Mouse (Mus musculus): Measurements from ENCODE around the gene Snx3.

Gene Snx3

DNA sequence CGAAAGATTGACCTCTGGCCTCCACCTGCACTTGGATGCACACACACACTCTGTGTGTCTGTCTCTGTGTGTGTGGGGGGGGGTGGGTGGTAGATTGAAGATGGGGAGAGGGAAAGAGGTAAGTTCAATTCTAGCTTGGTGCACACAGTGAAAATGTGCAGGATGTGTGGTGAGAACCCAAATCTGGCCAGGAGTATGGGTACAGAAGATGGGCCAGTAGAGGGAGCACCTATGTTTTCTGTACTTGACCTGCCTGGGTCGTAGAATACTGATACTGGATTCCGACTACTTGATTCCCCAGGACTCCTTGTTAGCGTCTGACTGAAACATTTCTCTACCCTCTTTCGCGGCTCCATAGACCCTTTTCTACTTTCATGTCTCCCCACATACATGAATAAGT, 8.3 kb downstream of the Snx3 start:
- no peak for DNase-seq

DNA sequence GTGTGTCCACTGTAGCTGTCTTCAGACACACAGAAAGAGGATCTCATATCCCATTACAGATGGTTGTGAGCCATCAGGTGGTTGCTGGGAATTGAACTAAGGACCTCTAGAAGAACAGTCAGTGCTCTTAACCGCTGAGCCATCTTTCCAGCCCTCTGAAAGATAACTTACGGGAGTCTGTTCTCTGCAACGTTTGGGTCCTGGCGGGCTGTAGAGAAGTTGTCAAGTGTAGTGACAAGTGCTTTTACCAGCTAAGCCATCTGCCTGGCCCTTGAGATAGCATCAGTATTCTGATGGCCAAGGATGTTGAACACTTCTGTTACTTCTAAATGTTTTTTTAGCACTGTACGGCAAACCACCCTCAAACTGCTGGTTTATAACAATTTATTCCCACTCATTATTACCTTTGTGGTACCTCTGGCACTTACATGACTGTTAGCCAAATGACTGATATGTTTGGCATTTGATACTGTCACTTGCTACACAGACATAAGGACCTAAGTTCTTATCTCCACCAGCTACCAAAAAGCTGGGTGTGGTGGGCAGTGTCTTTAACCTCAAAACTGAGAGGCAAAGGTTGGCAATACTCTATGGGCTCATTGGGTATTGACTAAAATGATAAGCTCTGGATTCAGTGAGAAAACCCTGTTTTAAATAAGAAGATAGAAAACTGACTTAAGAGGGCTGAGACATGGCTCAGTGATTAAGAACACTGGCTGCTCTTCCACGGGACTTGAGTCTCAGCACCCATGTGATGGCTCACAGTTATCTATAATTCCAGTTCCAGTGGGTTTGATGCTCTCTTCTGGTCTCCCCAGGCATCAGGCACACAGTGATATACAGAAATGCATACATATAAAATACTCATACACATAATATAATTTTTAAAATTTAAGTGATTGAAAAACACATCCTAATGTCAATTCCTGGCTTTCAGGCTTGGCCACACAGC, 9.6 kb downstream of the Snx3 start:
- DNase-seq, result peak; percentile 68

DNA sequence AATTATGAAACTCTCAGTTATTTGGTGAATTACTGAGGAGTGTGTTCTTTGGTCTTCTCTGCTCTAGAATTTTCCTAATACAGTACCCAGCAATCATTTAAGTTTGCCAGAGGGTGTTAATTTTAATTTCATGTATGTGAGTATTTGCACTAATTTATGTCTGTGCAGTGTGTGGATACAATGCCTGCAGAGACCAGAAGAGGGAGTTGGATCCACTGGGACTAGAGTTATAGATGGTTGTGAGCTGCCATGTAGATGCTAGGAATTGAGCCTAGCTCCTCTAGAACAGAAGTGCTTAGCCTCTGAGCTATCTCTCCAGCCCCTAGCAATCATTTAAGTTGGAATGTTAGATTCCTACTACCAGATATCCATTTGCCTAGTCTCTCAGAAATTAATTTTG, 12.3 kb downstream of the Snx3 start:
- no peak for DNase-seq

DNA sequence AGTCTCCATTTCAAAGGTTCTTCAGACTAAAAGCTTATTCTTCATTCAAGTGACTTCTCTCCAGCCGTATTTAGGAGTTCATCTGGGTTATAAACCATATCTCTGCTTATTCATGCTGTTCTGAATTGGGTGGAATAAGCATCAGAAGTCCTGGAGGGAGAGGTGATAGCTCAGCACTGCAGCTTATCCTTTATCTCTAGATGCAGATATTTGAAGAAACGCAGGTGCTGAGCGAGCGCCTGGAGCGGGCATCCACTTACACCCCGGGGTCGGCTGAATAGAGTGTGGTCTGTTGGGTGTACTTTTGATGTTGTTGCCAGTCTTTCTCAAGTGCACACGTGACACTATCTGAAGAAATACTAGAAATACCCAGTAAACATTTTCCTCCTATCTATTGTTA, 16.5 kb downstream of the Snx3 start:
- peak; percentile 67 for DNase-seq

DNA sequence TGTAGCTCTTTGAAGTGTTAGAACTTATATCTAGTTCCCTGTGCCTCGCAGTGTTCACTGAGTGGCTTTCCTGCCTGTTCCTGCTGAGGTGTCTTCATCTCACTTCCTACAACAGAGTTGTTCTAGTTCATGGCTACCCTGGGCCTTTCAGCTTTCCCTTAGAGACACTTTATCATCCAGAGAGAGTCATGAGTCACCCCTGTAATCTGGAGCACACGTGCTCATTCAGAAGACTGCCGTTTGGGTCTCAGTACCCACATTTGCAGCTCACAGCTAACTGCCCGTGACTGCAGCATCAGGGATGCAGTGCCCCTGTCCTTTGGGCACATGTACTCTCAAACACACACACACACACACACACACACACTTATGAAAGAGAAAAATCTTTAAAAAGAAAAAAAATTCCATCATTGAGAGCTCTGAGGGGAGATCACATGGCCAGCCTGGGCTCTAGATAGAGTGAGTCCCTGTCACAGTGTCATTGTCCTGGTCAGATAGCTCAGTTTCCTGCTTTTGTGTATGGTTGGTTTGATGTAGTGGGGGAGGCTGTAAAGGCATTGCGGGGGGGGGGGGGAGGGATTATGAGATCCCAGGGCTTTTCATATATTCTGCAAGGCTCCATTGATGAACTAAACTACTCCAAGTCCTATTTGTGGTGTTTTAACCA, 19.6 kb downstream of the Snx3 start:
- peak; percentile 35 for DNase-seq

DNA sequence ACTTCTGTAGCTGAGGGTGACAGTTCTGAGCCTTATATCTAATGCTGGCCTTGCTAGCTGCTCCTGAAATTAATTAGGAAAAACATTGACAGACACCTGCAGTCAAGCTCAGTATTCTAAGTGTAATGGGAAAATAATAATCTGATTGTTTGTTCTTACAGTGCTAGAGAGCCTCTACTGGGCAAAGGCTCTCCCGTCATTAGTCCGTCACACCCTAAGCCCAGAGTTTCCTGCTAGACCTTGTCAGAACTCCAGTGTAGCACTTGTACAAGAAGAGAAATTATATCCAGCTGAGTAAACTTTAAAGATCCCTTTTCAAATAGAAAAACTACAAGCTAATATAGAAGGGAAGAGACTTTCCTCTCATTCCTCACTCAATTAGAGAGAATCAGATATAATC, 21.1 kb downstream of the Snx3 start:
- DNase-seq, result no peak

DNA sequence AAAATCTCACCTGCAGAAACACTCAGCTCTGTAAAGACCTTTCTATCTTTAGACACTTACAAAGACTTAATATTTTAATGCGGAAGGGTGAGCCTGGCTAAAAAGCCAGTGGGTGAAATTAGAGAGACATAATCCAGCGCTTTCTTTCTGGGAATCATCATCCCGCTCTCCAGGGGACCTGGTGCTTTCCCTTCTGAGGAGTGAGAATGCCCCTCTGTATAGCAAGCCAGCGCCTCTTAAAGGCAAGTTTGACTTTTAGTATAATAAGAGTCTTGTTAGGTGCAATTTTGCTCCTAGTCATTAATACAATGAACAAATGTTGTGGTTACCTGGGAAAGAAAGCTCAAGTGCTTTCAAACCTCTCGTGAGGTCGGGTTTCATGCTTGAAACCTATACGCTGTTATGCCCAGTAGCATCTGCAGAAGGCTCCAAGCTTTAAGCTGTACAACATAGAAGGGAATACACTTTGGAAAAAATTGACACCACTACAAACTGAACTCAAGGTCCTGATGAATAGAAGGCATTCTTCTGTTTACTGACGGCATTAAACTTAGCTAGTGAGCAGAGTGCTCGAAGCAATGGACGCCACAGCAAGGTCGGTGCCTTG, 21.8 kb downstream of the Snx3 start:
- DNase-seq, result no peak

DNA sequence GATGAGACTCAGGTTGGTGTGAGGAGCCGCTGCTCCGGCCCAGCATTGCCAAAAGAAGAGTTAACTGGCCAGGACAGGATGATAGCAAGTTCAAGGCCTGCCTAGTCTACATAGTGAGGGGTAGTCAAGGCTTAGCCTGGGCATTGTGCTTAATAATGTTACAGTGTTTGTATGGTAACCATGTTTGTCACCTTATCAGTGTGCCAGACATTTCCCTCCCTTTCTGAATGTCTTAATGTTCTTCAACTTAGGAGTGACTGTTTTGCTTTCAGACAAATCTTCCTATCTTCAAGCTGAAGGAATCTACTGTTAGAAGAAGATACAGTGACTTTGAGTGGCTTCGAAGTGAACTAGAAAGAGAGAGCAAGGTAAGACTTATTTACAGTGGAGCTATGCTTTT, 23.9 kb downstream of the Snx3 start:
- DNase-seq, result no peak

DNA sequence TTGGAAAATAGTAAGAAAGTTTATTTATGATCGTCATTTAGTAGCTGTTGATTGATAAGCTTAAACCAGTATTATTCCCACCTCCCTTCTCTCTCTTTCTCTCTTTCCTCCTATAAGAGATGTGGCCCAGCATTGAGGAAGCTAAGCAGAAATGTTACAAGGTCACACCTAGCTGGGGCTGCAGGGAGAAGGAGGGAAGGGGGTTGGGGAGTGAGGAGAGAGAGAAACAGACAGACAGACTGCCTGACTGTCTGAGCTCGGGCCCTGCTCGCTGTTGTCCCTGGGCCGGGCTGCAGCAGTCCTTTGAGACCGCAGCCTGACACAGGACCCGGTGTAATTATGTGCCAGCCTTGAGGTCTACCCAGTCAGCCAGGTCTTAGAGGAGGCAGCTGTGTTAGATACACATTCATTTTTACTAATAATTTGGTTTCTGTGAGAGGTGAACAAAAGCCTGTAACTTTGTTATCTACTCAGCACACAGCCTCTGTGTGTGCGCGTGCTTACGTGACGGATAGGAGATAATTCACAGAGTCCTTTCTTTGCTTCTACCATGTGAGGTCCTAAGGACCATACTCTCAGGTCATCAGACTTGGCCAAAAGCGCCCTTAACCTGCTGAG, 32.1 kb downstream of the Snx3 start:
- DNase-seq, result peak; percentile 72

DNA sequence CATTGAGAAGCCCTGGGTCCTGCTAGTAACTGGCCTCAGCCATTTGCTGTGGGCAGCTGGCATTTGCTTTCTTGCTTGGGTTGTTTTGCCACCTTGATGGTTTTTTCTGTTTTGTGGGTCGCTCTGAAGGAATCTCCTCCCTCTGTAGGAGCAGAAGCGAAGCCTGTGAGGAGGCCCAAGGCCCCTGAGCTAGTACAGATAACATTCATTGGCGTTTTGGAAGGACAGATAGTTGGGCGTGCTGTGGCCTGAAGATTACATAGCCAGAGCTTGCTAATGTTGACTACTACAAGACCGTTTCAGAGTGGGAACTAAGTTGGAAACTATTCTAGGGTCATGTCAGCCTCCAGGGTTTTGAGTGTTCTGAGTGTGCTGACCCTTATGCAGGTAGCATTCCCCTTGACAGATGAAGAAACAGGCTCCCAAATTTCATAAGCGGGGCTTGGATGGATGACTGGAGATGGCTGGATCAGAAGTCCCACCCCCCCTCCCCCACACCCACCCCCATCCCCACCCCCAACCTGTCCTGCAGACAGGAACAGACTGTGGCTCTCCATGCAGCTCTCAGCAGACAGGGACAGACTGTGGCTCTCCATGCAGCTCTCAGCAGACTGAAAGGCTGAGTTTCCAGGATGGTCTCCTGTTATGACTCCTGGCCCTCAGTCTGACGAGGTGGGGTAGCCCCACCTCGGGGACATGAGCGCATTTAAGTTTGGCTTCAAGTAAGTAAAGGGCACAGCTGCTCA, 35.9 kb downstream of the Snx3 start:
- DNase-seq, result peak; percentile 85

DNA sequence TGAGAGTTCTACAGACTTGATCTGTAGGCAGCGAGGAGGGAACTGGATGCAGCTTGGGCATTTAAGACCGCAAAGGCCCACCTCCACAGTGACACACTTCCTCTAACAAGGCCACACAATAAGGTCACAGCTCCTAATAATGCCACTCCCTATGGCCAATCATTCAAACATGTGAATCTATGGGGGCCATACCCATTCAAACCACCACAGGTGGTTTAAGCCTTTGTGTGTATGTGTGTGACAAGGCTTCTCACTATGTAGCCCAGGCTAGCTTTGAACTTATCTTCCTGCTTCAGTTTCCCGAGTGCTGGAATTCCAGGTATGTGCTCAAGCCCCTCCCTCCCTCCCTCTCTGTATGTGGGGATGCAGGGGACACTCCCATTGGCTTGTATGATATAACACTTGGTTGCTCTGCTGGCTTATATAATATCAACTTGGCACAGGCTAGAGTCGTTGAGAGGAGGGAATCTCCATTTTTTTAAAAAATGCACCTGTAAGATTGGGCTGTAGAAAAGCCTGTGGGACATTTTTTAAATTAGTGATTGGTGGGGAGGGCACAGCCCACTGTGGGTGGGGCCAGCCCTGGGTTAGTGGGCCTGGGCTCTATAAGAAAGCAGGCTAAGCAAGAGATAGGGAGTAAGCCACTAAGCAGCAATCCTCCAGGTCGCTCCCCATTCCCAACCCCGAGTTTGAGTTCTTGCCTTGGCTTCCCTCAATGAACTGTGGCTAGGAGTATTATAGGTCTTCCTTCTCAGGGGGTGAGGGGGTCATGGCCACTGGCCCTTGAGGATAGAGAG, 44.1 kb downstream of the Snx3 start:
- no peak for DNase-seq

DNA sequence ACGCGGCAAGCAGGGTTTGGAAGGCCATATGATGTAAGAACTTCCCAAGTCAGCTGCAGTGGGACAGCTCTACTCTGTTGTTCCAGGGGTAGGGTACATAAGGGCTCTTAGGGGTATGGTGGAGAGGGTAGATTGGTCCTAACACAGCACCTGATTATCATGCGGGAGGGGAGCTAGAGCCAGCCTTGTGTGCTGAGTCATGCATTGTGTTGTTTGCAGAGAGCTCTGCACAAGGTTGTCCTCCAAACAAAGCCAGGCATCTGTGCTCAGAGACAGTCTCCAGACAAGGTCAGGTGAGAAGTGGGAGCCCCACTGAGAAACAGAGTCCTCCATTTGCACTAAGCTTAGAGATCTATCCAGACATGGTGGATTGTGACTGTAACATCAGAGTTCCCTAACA, 44.7 kb downstream of the Snx3 start:
- DNase-seq, result peak; percentile 48

DNA sequence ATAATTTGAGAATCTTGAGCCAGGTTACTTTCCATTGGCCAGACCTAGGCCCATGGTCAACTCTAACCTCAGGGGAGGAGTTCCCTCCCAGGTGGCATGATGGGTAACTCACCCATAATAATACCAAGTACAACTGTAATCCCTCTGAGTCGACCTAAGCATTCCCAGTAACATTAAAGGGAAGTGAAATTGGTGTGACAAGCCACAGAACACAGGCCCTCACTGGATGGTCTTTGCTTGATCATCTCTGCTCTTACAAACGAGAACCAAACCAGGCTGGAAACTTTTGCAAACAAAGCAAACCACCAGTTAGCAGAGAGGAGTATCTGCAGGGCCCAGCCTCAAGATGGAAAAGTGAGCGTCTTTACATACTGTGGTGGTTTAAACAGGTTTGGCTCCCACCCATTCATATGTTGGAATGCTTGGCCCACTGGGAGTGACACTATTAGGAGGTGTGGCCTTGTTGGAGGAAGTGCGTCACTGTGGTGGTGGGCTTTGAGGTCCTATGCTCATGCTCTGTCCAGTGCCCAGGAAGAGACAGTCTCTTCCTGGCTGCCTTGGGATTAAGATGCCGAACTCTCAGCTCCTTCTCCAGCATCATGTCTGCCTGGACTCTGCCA, 57.9 kb downstream of the Snx3 start:
- DNase-seq, result no peak

DNA sequence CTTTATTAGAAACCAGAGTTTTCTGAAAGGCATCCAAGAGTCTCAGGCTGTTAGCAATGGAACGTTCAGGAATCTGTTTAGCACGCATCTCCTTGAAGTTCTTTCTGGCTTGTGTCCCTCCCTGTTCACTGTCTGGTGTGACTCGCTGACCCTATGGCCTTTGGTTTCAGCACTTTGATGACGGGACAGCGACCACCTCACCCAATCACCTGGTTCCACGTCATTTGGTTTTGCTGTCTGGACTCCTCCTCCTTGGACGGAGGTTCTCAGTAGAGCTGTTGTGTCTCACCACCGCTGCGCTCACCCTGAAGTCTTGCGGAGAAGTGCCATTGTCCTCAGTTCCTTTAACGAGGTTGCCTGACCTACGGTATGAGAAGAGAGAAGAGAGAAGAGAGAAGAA, 60.4 kb downstream of the Snx3 start:
- DNase-seq, result peak; percentile 56

DNA sequence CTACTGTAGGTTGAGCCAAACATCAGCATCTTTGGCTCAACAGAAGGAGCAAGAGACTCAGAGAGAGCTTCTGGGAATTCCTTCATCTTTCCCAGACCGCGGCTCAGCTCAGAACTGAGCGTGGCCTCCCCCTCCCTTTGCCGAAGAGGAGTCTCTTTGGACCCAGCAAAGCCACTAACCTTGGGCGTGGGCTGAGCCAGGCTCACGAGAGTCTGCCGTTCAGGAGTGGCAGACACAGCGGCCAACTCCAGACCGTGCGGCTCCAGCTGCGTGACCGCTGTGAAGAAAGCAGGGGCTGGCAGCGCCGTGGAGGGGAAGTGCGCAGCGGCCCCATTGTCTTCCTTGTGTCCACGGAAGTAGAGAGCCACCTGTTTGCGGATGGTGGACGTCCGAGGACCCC, 70.7 kb downstream of the Snx3 start:
- DNase-seq, result no peak

DNA sequence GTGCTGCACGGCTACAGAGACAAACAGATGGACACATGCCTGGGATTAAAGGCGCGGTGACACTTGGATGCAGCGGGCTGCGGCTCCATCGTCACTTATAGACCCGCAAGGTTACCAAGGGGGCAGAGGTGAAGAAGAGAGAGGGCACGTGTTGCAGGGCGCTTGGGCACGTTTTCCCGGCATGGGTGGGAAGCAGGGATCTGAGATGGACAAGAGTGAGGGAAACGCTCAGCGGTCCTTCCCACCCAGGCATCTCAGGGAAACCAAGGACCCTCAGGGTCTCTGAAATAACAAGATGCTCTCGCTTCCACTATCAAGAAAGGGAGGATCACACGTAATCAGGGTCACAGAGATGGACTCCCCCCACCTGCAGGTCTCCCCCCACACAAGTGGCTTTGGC, 71.1 kb downstream of the Snx3 start:
- no peak for DNase-seq

DNA sequence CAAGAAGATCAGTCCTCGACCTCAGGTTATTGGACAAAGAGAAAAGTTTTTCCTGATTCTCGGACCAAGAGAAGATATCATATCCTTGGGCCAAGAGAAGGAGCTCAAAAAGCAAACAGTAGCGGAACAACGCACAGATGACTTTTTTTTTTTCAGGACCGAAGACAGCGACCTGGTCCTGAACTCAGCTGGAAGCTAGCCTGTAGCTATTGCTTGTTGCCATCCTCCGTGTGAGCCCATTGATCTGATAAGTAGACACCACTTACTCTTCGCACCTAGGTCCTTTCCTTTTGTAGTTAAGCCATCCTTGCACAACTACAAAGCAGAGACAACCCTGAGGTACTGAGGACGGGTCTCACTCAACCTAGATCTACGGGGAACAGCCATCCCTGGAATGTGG, 72.8 kb downstream of the Snx3 start:
- DNase-seq, result no peak

DNA sequence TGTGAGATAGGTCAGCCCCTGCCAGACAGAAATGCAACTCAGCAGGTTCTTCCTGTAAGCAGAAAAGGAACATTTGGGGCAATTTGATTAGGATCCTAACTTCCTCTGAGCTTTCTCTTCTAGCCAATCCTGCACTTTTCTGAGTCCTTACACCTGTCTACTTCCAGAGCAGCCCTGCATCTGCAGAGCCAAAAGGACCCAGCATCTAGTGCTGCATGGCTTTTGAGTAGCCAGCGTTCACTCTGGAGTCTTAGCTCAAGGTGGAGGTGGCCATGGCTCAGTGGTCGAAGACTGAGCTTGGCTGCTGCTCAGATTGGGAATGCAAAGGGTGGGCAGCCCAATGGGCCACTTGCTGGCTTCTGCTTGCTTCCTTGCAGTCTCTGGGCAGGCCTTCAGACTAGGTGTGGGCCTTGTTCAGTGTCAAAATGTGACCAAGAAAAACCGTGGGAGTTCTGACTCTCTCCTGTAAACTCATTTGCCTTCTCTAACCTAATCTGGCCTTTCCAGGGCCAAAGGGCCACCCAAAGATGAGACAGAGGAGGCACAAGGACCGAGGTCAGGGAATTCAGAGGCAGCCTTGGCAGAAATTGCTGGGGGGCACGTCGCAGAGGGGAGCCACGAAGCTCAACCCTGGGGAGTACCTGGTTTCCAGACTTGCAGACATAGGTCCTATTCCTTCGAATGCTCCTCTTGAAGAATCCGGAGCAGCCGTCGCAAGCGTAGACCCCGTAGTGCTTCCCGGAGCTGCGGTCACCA, 75.9 kb downstream of the Snx3 start:
- no peak for DNase-seq

DNA sequence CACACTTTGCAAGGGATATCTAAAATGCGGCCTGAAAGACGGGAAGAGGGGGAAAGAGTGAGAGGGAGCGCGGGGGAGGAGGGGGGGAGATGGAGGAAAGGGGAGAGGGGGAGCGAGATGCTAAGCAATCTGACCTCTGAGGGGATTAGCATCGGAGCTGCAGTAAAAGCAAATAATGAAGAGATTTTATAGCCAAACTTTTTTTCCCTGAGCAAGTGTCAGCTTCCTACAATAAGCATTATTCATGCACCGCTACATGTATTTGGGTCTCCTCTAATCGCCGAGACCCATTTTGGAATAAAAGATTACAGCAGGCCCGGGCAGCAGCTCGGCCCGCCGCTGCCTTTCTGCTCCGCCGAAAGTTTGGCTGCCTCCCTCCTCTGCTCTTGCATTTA, 76.4 kb downstream of the Snx3 start:
- no peak for DNase-seq

DNA sequence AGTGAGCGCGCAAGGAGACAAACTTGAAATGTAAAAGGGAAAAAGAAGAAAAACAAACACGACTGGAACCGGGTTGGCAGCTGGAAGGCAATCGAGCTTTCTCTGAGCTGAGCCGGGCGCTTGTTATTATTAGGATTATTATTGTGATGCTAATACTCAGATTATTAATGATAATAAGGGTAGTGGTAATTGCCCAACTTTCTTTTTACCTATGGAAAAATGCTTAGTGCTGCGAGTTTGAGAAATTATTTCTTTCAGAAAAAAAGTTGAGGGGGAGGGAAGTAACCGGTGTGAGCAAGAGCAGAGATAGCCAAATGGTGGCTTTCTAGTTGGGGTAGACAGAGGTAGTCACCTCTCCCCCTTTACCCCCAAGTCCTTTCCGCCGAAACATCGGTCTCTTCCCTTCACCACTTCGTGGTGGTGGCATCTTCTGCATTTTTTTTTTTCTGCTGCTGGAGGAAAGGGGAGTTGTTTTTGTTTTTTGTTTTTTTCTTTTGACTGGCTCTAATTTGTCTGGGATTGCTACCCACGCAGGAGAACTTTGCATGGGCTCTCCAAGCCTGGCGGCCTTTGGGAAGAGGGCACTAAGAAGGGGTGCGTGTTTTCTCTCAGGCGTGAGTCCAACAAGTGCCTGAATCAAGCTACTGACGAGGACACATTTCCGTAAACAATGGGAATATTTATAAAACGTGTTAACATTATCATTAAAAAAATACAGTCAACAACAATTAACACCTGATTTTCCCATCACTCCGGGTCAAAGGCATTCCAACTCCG, 77.1 kb downstream of the Snx3 start:
- no peak for DNase-seq
